Comparison of ENCODE assay signal across 15 mouse cellular contexts in genomic region chr12:32890455-32890854, GRCm38 (mm10).
DNase-seq lines count a peak whose midpoint lies in the region; ATAC-seq and TF ChIP-seq lines count a peak whose summit lies in the region.
"Had no signal": no experiment of that assay in that cellular context is flagged by ENCODE, and none has a peak within 500 bp of the region (broad histone marks: within the 10 kb centered on the region; RNA-seq: fewer than 3 reads in every experiment).

No protein-coding gene starts in this region.

- H3K4me1 ChIP-seq in kidney, adult 2 months (ENCODE audit: control insufficient read depth, insufficient read depth, low read length), result 0 out of 2 replicates have a peak, but pooled peaks cover 1% of the 10 kb centered on the region
- no peaks in the 10 kb centered on the region for H3K4me1 ChIP-seq in kidney, embryonic 15.5 days
- peaks cover 0 to 3% of the 10 kb centered on the region in 2 experiments; a peak in 1 of 4 replicates for H3K4me1 ChIP-seq in MEL (ENCODE audit: control insufficient read depth in 1 of 2, insufficient read depth in 2 of 2, low read length in 2 of 2)
- no peaks in the 10 kb centered on the region for H3K4me1 ChIP-seq in midbrain, embryonic 14.5 days (ENCODE audit: control insufficient read depth, insufficient read depth, low read length)
- H3K4me1 ChIP-seq in midbrain, postnatal 0 days (ENCODE audit: insufficient read depth, low read length), result no peaks in the 10 kb centered on the region
- H3K4me1 ChIP-seq: neural tube, embryonic 12.5 days had no signal

- TF ChIP-seq RAD21 in MEL (IDR thresholded peaks at IDR 0.05; ENCODE audit: low read depth, low read length), result no peak

- no peaks in the 10 kb centered on the region for H3K36me3 ChIP-seq in kidney, adult 2 months (ENCODE audit: control insufficient read depth, insufficient read depth, low read length)
- no peaks in the 10 kb centered on the region for H3K36me3 ChIP-seq in kidney, embryonic 15.5 days
- no peaks in the 10 kb centered on the region for H3K36me3 ChIP-seq in MEL (ENCODE audit: control insufficient read depth in 1 of 2, insufficient read depth in 2 of 2, low read length in 2 of 2)
- H3K36me3 ChIP-seq in midbrain, embryonic 14.5 days (ENCODE audit: control insufficient read depth, insufficient read depth, low read length), result no peaks in the 10 kb centered on the region
- H3K36me3 ChIP-seq in midbrain, postnatal 0 days (ENCODE audit: insufficient read depth, low read length), result no peaks in the 10 kb centered on the region
- H3K36me3 ChIP-seq: embryonic facial prominence, embryonic 12.5 days; neural tube, embryonic 12.5 days had no signal

- no peak for TF ChIP-seq EP300 in MEL (IDR thresholded peaks at IDR 0.05; ENCODE audit: low read depth in 1 of 2, low read length in 2 of 2)

- ATAC-seq in kidney, embryonic 15.5 days (replicated peaks; ENCODE audit: low FRiP score), result no peak
- no peak for ATAC-seq in midbrain, embryonic 14.5 days (ENCODE audit: low FRiP score, low TSS enrichment)
- ATAC-seq in midbrain, postnatal 0 days (ENCODE audit: low FRiP score), result no peak

- 0 out of 2 replicates have a peak overlapping the region, but pooled peaks have one; percentile 33 for H3K27ac ChIP-seq in kidney, adult 2 months (ENCODE audit: insufficient read depth, low read depth, low read length)
- no peak overlapping the region for H3K27ac ChIP-seq in kidney, embryonic 15.5 days
- H3K27ac ChIP-seq in MEL (ENCODE audit: control insufficient read depth, low read depth, low read length), result no peak overlapping the region
- no peak overlapping the region for H3K27ac ChIP-seq in midbrain, embryonic 14.5 days (replicated peaks; ENCODE audit: low read depth, low read length)
- no peak overlapping the region for H3K27ac ChIP-seq in midbrain, postnatal 0 days (ENCODE audit: low read depth, low read length)
- H3K27ac ChIP-seq: embryonic facial prominence, embryonic 12.5 days; neural tube, embryonic 12.5 days had no signal

- no peaks in the 10 kb centered on the region for H3K9me3 ChIP-seq in kidney, embryonic 15.5 days (replicated peaks)
- no peaks in the 10 kb centered on the region for H3K9me3 ChIP-seq in MEL (replicated peaks; ENCODE audit: insufficient read depth, low read length)
- H3K9me3 ChIP-seq in midbrain, embryonic 14.5 days (ENCODE audit: control insufficient read depth, low read length), result no peaks in the 10 kb centered on the region
- H3K9me3 ChIP-seq in midbrain, postnatal 0 days (ENCODE audit: low read length), result no peaks in the 10 kb centered on the region
- H3K9me3 ChIP-seq: embryonic facial prominence, embryonic 12.5 days; megakaryocyte, embryonic 14.5 days; neural tube, embryonic 12.5 days had no signal

- no peak for TF ChIP-seq CTCF in kidney, adult 2 months (conservative IDR thresholded peaks at IDR 0.05; ENCODE audit: insufficient read depth, insufficient read length, low read depth, low read length)
- TF ChIP-seq CTCF in MEL (IDR thresholded peaks at IDR 0.05 in 2 of 3, conservative IDR thresholded peaks at IDR 0.05 in 1 of 3; ENCODE audit: control insufficient read depth in 1 of 3, insufficient read depth in 1 of 3, low read depth in 2 of 3, low read length in 3 of 3, poor library complexity in 1 of 3, severe bottlenecking in 1 of 3), result no peak
- no peak for TF ChIP-seq CTCF in midbrain, postnatal 0 days (IDR thresholded peaks at IDR 0.05)

- 32% methylated on average over 4 of the region's 4 CpGs for WGBS in kidney, adult 2 months
- 63% methylated on average over 4 of the region's 4 CpGs for WGBS in kidney, embryonic 15.5 days
- 77% methylated on average over 4 of the region's 4 CpGs for WGBS in midbrain, embryonic 14.5 days
- WGBS in midbrain, postnatal 0 days, result 84% methylated on average over 4 of the region's 4 CpGs

- peak; percentile 23 for DNase-seq in adrenal gland, postnatal 10 days
- no peak for DNase-seq in adrenal gland, adult 18-20 months (ENCODE audit: low spot score in 2 of 2)
- DNase-seq in kidney, adult 2 months, result peak; percentile 47
- DNase-seq in MEL (ENCODE audit: low read depth, low spot score), result no peak
- DNase-seq in lung, postnatal 10 days, result peak; percentile 42
- DNase-seq in midbrain, embryonic 14.5 days, result no peak
- DNase-seq in midbrain, postnatal 0 days (ENCODE audit: low spot score), result no peak
- DNase-seq: cerebellum, postnatal 25 days; kidney, postnatal 10 days; right cerebral cortex, postnatal 25 days; thymus, adult 18-20 months had no signal

- H3K9ac ChIP-seq in kidney, embryonic 15.5 days, result no peak overlapping the region
- no peak overlapping the region for H3K9ac ChIP-seq in MEL (ENCODE audit: control insufficient read depth, low read depth, low read length, poor library complexity, severe bottlenecking)
- no peak overlapping the region for H3K9ac ChIP-seq in midbrain, embryonic 14.5 days (replicated peaks; ENCODE audit: low read length)
- no peak overlapping the region for H3K9ac ChIP-seq in midbrain, postnatal 0 days (replicated peaks; ENCODE audit: low read length, poor library complexity, severe bottlenecking)
- H3K9ac ChIP-seq: embryonic facial prominence, embryonic 12.5 days; neural tube, embryonic 12.5 days had no signal

- H3K27me3 ChIP-seq in kidney, adult 2 months (replicated peaks; ENCODE audit: control insufficient read depth, insufficient read depth, low read length), result no peaks in the 10 kb centered on the region
- no peaks in the 10 kb centered on the region for H3K27me3 ChIP-seq in kidney, embryonic 15.5 days
- H3K27me3 ChIP-seq in MEL (ENCODE audit: control insufficient read depth in 1 of 2, insufficient read depth in 2 of 2, low read length in 2 of 2), result peaks cover 0 to 2% of the 10 kb centered on the region in 2 experiments; a peak in 3 of 4 replicates
- no peaks in the 10 kb centered on the region for H3K27me3 ChIP-seq in midbrain, embryonic 14.5 days (ENCODE audit: control insufficient read depth, insufficient read depth, low read length)
- H3K27me3 ChIP-seq in midbrain, postnatal 0 days (ENCODE audit: insufficient read depth, low read length), result no peaks in the 10 kb centered on the region
- H3K27me3 ChIP-seq: embryonic facial prominence, embryonic 12.5 days; neural tube, embryonic 12.5 days had no signal

- H3K4me2 ChIP-seq in kidney, embryonic 15.5 days, result no peak overlapping the region
- H3K4me2 ChIP-seq in midbrain, embryonic 14.5 days (ENCODE audit: low read length), result no peak overlapping the region
- no peak overlapping the region for H3K4me2 ChIP-seq in midbrain, postnatal 0 days (ENCODE audit: low read depth, low read length, poor library complexity, severe bottlenecking)
- H3K4me2 ChIP-seq: embryonic facial prominence, embryonic 12.5 days; neural tube, embryonic 12.5 days had no signal

- H3K4me3 ChIP-seq in kidney, adult 2 months (ENCODE audit: insufficient read depth, low read depth, low read length), result no peak overlapping the region
- H3K4me3 ChIP-seq in kidney, embryonic 15.5 days (replicated peaks), result no peak overlapping the region
- no peak overlapping the region for H3K4me3 ChIP-seq in MEL (ENCODE audit: control insufficient read depth in 1 of 2, insufficient read depth in 1 of 2, low read depth in 2 of 2, low read length in 2 of 2)
- no peak overlapping the region for H3K4me3 ChIP-seq in midbrain, embryonic 14.5 days (replicated peaks; ENCODE audit: low read depth, low read length)
- no peak overlapping the region for H3K4me3 ChIP-seq in midbrain, postnatal 0 days (ENCODE audit: low read depth, low read length)
- H3K4me3 ChIP-seq: embryonic facial prominence, embryonic 12.5 days; megakaryocyte, embryonic 14.5 days; neural tube, embryonic 12.5 days had no signal

- H3K79me2 ChIP-seq in MEL (ENCODE audit: control insufficient read depth, insufficient read depth, low read length, poor library complexity), result no peaks in the 10 kb centered on the region

- TF ChIP-seq POLR2A in kidney, adult 2 months (IDR thresholded peaks at IDR 0.05; ENCODE audit: low read depth, low read length), result no peak
- TF ChIP-seq POLR2A in MEL (IDR thresholded peaks at IDR 0.05; ENCODE audit: control insufficient read depth in 1 of 2, insufficient read depth in 1 of 2, low read depth in 1 of 2, low read length in 2 of 2, poor library complexity in 1 of 2), result no peak

TF ChIP-seq in MEL, 35 proteins besides CTCF, POLR2A, EP300 and RAD21:
- TF ChIP-seq JUND (IDR thresholded peaks at IDR 0.05; ENCODE audit: low read depth, low read length) (no peak), MAZ (IDR thresholded peaks at IDR 0.05; ENCODE audit: low read depth, low read length) (no peak), GATA1 (IDR thresholded peaks at IDR 0.05; ENCODE audit: low read depth, low read length) (0 out of 2 replicates have a peak, but pooled peaks have one; percentile 15), ZC3H11A (IDR thresholded peaks at IDR 0.05; ENCODE audit: low read depth, low read length) (no peak), ETS1 (IDR thresholded peaks at IDR 0.05; ENCODE audit: low read depth, low read length) (no peak)

Comparison
In these comparisons a context has a peak if more than half of its experiments do, and no peak if none do; other contexts are left out.
1. DNase-seq: peak in adrenal gland, postnatal 10 days (single experiment), kidney, adult 2 months (single experiment) and lung, postnatal 10 days (single experiment); none in adrenal gland, adult 18-20 months (0 of 2), MEL (single experiment), midbrain, embryonic 14.5 days (single experiment) and midbrain, postnatal 0 days (single experiment).